Comparison of ENCODE assay signal across 23 mouse cellular contexts in genomic region chr8:105689256-105689982, GRCm38 (mm10). TPM values are rescaled to one million over a fixed set of nuclear protein-coding genes. Genes with fewer than 3 reads are reported as not detected.
"Had no signal": no experiment of that assay in that cellular context is flagged by ENCODE, and none has a peak within 500 bp of the region (broad histone marks: within the 10 kb centered on the region; RNA-seq: fewer than 3 reads in every experiment).

No protein-coding gene starts in this region.

- H3K9me3 ChIP-seq: lung, embryonic 15.5 days; megakaryocyte, embryonic 14.5 days; midbrain, embryonic 13.5 days; midbrain, embryonic 15.5 days; neural tube, embryonic 12.5 days; stomach, embryonic 15.5 days had no signal

- H3K27ac ChIP-seq: lung, embryonic 15.5 days; macrophage; midbrain, embryonic 13.5 days; midbrain, embryonic 15.5 days; neural tube, embryonic 12.5 days; stomach, embryonic 15.5 days; stomach, postnatal 0 days had no signal

- H3K36me3 ChIP-seq: midbrain, embryonic 15.5 days; stomach, embryonic 15.5 days had no signal

- H3K4me2 ChIP-seq: lung, embryonic 15.5 days; midbrain, embryonic 11.5 days; midbrain, embryonic 13.5 days; midbrain, embryonic 15.5 days; neural tube, embryonic 12.5 days; stomach, embryonic 15.5 days had no signal

- DNase-seq: lung, adult 2 months; lung, postnatal 14 days; lung, postnatal 36 days; right cerebral cortex, postnatal 14 days; thymus, adult 2 months; thymus, postnatal 25 days; thymus, postnatal 4 days had no signal

- H3K4me3 ChIP-seq: lung, embryonic 15.5 days; megakaryocyte, embryonic 14.5 days; midbrain, embryonic 13.5 days; midbrain, embryonic 15.5 days; neural tube, embryonic 12.5 days; stomach, embryonic 15.5 days had no signal

- H3K27me3 ChIP-seq: lung, embryonic 15.5 days; midbrain, embryonic 13.5 days; midbrain, embryonic 15.5 days; neural tube, embryonic 12.5 days had no signal

- H3K9ac ChIP-seq: lung, embryonic 15.5 days; midbrain, embryonic 13.5 days; midbrain, embryonic 15.5 days; neural tube, embryonic 12.5 days; stomach, embryonic 15.5 days had no signal

- ATAC-seq: lung, postnatal 0 days; midbrain, embryonic 13.5 days; midbrain, embryonic 15.5 days had no signal

RNA-seq across cellular contexts. Expression of gene Carmil2, which starts 3.3 kb away (rescaled TPM):
- polyA plus RNA-seq: macrophage had no signal

RNA-seq across cellular contexts. Expression of gene 4933405L10Rik, which starts 18.0 kb away (rescaled TPM):
- total RNA-seq: megakaryocyte progenitor cell, adult 5-6 weeks; midbrain, postnatal 0 days; monocyte, adult 5-6 weeks; neutrophil, adult 5-6 weeks had no signal
- polyA plus RNA-seq: lung, adult 2 months; lung, postnatal 0 days; macrophage; midbrain, embryonic 11.5 days; neural tube, embryonic 12.5 days; spleen, adult 2 months; thymus, adult 2 months; urinary bladder, adult 2 months had no signal

RNA-seq across cellular contexts. Expression of gene Enkd1, which starts 18.6 kb away (rescaled TPM):
- total RNA-seq: monocyte, adult 5-6 weeks had no signal
